Mouse (Mus musculus): ENCODE results near the gene Etfdh. TPM values are rescaled to one million over a fixed set of nuclear protein-coding genes. Genes with fewer than 3 reads are reported as not detected.

The Etfdh gene
- 46.5 and 51.2 TPM in 2 replicates for polyA plus RNA-seq (2015; fragmentation: Nextera tagmentation; extraction: Ambion mirVana)

DNA sequence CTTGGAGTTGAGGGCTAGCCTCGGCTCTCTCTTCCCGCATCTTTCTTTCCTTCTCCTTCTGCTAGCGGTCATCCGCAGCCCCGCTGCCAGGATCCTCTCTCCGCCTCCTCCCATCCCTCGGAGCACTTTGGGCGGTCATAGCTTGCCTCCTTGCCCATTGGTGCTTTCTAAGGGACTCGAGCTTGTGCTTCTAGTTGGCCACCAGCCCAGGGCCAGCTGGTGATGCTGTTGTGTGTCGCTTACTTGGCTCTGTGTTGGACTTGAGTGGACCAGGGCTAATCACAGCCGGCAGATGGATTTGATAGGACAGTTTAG is at the start of gene Etfdh:
Gene Etfdh (minus strand): TSS at position 85 of the 315 bp plus-strand sequence.

DNA sequence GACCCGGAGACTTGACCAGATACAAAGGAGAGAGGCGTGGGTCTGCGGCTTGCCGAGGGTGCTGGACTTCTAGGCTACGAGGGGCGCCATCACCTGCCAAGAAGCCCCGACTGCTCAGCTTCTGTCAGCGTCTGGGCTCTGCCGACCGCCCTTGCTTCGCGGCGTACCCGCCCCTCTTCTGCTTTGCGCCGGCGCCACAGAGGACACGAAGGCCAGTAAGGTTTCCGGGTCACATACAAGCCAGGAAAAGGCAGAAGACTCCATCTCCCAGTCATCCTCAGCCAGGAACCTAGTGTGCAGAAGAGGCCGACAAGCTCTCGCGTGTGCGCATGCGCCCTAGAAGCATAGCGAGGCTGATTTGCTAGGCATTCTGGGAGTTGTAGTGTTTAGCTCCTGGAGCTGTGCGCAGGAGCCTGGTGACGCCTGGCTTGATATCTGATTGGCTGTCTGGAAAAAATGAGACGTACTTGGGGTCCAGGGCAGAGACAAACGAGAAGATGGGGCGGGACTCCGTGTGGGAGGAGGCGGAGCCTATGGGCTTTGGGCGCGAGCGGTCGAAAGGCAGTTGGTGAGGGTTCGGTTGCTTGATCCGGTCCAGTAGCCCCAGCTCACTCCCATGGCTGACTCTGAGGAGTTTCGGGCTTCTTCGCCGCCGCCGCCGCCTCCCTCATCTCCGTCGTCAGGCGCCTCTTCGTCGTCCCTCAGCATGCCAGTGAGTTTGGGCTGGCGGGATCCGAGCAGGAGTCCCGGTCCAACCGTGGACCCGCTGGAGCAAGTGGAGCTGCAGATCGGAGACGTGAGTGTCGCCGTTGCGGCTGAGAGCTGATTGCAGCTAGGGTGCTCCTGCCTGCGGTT is 512 bp downstream of the Etfdh start, which contains the start of gene 4930579G24Rik:
Gene 4930579G24Rik (plus strand): TSS at position 519 of the 855 bp plus-strand sequence.

DNA sequence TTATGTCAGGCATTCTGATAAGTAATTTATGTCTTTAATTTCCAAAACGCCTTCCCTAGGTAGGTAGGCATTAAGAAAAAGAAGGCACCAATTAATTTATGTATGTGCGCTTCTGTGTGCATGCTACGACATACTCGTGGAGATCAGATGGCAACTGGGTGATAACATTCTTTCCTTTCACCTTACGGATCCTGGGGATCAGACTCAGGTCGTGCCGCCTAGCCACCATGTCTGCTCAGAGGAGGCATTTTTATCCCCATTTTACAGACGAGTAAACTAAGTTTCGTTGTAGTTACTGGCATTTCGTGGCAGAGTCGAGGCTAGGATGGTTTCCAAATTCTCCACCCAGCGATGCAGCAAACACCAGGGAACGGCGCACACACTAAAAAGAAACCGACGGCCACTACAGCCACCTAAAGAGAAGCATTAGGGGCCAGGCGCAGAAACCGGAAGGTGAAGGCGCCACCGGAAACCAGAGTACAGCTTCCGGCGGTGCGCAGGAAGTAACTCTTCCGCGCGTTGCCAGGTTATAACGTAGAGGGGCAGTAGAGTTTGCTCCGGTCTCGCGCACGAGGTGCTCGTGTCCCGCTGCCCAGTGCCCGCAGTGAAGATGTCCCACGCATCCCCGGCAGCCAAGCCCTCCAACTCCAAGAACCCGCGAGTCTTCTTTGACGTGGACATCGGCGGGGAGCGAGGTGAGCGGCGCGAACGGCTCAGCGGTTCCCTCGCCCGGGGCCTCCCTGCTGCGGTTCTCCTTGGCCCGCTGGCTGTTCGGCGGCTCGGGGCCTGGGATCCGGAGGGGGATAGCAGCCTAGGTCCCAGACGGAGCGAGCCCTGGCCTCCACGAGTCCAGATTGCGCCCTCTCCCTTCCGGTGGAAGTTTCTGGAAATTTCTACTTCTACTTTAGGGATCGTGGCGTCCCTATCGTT is 38.2 kb downstream of the Etfdh start, which contains the start of gene Ppid:
Gene Ppid (plus strand): TSS at position 480 of the 930 bp plus-strand sequence.

DNA sequence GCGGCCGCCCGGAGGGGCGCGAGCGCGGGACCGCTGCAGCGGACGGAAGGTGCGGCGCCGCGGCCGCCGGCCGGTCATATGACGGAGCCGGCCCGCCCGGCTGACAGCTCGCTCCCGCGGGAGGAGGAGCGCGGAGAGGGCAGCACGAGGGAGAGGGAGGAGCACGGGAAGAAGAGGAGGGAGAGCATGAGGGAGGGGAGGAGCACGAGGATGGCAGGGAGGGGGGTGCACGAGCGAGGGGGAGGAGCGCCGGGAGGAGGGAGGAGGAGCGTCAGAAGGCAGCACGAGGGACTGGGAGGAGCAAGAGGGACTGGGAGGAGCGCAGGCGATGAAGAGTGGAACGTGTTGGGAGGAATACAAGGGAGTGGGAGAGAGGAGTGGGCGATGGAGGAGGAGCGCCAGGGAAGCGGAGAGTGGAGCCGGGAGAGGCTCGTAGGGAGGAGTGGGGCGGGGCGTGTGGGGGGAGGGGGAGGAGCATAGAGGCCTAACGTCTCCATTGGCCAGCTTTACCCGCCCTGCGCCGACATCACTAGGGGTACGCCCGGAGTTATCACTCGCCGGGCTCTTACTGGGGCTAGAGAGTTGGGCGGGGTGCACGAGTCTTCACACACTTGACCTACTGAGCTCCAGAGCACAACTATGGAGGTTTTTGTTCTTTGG is 61.5 kb downstream of the Etfdh start, which contains the start of gene Fnip2:
Gene Fnip2 (minus strand): TSS at position 94 of the 660 bp plus-strand sequence.

Other genes with a start within 250 kb of the Etfdh start
- gene Fnip2, start 61.7 kb downstream of the Etfdh start, polyA plus RNA-seq (2015; fragmentation: Nextera tagmentation; extraction: Ambion mirVana) = 2.0 and 2.2 TPM in 2 replicates
- 42.5 and 45.6 TPM in 2 replicates for gene Ppid, start 38.2 kb downstream of the Etfdh start, polyA plus RNA-seq (2015; fragmentation: Nextera tagmentation; extraction: Ambion mirVana)
- gene 4930579G24Rik, start 421 bp downstream of the Etfdh start, polyA plus RNA-seq (2015; fragmentation: Nextera tagmentation; extraction: Ambion mirVana) = 7.4 and 11.1 TPM in 2 replicates
- gene Rxfp1, start 108.4 kb upstream of the Etfdh start, polyA plus RNA-seq (2015; fragmentation: Nextera tagmentation; extraction: Ambion mirVana) = 0.46 and 0.47 TPM in 2 replicates
- gene Tmem144, start 223.3 kb upstream of the Etfdh start, polyA plus RNA-seq (2015; fragmentation: Nextera tagmentation; extraction: Ambion mirVana) = 1.0 and 1.6 TPM in 2 replicates

Measured in urinary bladder, postnatal 0 days (tissue).